Mouse (Mus musculus) cerebellum, adult 18-20 months (tissue): ENCODE results near the gene Emilin3.

Experiments used
- DNase-seq, 2 experiments: peaks; one replicate each; pipeline ENCODE4 v3.0.0; 2021

The Emilin3 gene

GRCm38 (mm10) chr2:160871310-160871709 lies 40.8 kb downstream of the Emilin3 start:
- peak in 1 of 2 experiments; percentile 10 for DNase-seq

- DNase-seq = no peak
These were observed 42.7 kb downstream of the Emilin3 start for GRCm38 (mm10) chr2:160869446-160869845.

- peak; percentile 42 to 57 for DNase-seq
These were observed 46.9 kb downstream of the Emilin3 start for GRCm38 (mm10) chr2:160865266-160865665.

GRCm38 (mm10) chr2:160864112-160864511 lies 48.0 kb downstream of the Emilin3 start:
- no peak for DNase-seq

- no peak for DNase-seq
These were observed 51.8 kb downstream of the Emilin3 start for GRCm38 (mm10) chr2:160860363-160860762.
